Mouse (Mus musculus) layer of hippocampus, postnatal 10 days (tissue): ENCODE measurements around the gene Btbd9. TPM values are rescaled to one million over a fixed set of nuclear protein-coding genes. Genes with fewer than 3 reads are reported as not detected.

Experiments
- DNase-seq, 2 experiments: peaks; one replicate each; pipeline ENCODE4 v3.0.0; 2021; ENCODE audit warnings: low spot score in 2 of 2
- total RNA-seq, 2 experiments: library from RNA; stranded (reverse); gene quantifications; 2 replicates each; pipeline ENCODE4 v1.2.3; 2021

The Btbd9 gene
- total RNA-seq, 2 experiments from 2014 or later = 104 to 109 TPM

DNA sequence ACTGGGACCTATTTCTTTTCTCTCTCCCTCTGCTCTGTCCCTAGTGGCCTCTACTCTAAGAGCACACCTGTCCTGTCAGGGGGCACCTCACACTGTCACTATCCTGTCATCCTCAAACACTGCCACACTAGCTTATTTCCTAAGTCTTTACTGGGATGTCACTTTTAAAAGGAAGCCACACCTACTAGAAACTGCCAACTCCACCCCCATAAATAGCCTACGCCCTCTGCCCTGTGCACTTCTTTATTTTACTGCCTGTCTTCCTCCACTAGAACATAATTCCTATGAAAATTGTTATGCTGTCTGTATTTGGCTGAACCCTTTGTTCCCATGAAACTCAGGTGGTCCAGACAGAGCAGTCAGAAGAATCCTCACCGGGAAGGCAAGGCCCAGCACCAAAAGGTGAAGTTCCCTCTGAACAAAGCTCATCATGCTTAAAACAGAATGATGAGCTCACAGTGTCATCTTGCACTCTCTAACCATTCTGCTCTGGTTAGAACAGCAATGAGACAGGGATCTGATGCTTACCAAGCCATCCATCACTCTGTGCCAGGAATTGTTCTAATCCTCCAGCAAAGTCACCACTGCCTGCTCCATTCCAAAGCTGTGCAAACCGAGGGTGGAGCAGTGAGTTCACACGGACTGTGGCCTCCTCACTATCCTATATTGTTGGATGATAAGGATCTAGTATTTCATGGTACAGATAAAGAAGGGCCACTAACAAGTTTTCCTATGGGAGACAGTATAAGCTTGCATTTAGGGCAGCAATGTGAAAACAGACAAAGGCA, 91.0 kb downstream of the Btbd9 start:
- no peak for DNase-seq

DNA sequence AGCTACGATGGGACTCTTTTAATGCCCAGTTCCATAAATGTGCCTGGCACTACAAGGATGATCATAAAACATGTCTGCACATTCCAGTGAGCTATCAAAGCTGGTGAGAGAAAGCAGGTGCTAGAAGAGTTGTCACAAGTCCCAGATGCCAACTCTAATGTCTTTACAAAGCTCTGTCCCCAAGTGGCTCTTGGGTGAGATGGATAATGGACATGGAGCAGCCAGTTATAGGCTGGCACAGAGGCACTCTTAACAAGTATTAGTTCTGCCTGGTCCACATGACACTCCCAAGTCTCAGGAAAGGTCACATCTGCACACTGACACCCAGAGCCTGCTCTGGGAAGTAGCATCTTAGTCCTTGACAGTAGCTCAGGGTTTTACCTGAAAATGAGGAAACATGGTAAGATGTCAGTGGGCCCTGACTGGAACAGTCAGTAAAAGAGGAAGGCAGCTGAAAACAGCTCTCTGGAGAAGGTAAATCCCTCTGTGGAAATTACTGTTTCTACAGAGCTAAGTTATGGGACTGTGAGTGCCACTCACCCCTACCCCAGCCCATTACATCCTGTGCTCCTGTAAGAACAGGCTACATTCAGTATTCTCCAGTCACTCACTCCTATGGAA, 91.7 kb downstream of the Btbd9 start:
- no peak for DNase-seq

DNA sequence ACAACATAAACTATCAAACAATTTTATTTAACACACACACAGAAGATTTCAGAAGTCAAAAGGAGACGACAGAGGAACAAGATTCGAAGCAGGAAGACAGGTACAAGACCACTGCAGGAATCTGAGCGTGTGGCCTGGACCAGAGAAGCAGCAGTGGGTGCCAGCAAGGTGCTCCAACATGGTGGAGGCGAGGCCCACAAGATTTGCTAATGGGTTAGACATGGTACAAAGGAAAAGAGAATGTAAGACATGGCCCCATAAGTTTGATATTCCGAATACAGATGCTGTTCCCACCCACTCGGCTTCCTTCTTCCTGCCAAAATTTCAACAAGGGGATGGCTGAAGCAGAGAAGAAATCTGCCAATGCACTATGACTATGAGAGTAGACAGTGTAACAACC, 94.5 kb downstream of the Btbd9 start:
- no peak for DNase-seq

DNA sequence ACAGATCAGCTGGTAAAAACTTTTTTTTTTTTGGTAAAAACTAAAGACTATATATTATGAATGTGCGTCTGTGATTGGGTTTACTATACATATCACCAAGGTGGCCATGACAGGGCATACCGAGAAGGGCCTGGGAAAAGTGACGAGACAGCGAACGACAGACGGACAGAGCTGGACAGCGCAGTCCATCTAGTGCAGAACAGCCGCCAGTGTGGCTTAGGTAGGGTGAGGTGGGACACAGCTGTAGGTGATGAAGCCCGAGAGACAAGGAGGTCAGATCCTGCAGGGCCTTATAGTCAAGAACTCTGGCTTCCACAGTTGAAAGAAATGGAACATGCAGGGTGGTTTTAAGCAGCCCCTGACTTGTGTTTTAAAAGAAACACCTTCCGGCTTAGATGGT, 94.9 kb downstream of the Btbd9 start:
- no peak for DNase-seq

DNA sequence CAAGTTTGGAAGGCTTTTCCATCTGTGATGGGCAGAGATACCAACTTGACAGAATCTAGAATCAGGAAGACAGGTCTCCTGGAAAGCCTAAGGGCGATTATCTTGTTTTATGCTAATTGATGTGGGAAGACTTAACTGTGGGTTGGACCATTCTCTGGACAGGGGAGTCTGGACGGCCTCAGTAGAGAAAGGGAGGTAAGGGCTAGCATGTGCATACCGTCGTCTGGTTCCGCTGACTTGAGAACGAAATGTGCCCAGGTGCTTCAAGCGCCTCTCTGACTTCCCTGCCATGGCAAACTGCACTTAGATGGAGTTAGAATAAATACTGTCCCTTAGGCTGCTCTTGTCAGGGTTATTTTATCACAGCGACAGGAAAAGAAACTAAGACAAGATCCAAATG, 95.9 kb downstream of the Btbd9 start:
- DNase-seq = no peak

DNA sequence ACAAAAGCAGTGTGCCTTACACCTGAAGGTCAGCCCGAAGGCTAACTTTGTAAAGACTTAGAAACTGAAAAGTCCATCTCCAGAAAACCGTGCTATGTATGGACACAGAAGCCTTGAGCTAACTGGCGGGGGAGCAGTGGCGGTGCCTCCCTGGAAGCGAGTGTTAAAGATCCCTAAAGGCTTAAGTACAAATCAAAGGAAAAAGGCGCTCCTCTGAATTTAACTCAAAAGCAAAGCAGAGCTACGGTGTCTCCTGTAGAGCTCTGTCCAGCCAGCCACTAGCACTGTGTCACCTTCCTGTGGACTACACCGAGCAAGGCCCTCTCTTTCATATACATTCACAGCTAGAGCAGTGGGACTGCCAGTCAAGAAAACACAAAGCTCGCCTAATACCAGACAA, 98.1 kb downstream of the Btbd9 start:
- DNase-seq = no peak

DNA sequence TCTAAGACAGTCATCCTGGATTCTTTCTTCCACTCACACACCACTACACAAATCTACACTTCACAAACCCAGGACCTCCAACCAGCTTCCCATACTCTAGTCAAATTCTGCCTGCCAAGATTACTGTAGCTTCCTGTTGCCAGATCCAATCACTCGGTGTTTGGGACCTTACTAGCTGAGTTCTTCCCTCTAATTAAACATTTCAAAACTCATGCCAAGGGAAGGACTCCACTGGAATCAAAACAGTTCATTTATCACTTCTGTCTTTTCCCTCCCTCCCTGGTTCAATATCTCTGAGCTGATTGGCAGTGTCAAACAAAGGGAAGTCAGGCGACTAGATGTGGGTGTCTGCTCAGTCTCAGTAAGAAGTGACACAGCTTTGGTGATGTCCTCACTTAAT, 101.7 kb downstream of the Btbd9 start:
- no peak for DNase-seq

DNA sequence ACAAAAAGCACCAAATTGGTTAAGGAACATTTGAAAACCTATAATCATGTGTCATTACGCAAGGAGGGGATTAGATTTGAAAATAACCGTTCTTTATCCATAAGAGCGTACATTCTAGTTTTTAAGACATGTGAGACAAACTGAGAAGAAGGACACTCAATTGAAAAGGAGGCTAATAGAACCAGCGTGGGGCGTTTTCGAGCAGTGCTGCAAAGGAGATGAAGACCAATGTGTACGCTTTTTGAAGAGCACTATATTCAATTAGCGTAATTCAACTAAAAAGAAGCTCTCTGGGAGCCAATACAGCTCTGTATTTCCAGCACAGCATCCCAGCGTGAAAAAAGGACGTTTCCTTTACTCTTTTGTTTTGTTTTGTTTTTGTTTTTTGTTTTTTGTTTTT, 103.5 kb downstream of the Btbd9 start:
- no peak for DNase-seq

DNA sequence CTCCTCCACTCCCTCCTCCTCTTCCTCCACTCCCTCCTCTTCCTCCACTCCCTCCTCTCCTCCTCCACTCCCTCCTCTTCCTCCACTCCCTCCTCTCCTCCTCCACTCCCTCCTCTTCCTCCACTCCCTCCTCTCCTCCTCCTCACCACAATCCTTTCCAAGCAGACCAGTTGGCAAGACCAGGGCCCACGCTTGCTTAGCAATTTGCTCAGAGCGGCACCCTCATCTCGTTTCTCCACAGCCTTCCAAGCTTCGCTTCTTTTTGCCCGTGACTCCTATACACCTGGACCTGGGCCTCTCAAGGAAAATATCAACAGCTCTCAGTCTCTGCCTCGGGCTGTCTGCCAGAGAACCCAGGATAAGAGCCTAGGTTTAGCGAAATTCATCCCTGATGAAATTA, 104.8 kb downstream of the Btbd9 start:
- DNase-seq = no peak

DNA sequence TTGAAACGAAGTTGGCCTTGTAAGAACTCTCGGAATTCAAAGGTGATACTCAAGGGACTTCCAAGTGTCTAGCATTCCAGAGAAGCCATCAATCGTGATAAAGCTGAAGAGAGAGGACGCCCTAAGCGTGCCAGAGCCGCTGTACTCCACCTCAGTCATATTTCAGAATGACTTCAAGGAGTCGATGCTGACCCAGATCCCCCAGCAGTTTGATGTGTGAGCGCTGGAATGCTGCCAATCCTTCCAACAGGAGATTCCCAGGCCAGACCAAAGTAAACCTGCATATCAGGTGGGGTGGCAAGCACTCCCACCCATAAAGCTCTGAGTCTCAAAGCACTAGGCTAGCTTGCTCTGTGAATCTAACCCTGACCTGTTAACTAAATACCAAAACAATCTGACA, 105.5 kb downstream of the Btbd9 start:
- DNase-seq = no peak

DNA sequence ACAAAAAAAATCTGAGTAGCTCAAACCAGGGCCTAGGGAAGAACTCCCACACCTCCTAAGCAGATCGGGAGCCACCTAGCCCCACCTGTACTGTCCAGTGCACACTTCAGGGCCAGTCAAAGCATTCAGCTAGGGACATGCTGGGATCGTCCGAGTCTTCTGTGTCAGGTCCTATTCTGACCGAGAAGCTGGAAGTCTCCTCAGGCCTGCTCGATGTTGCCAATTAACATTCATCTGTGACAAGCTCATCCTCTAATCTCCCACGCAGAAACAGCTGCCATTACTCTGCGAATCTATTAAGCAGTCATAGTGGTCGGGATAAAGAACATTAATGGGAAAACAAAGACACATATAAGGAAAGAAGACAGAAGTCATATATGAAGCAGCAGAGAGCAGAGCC, 106.0 kb downstream of the Btbd9 start:
- DNase-seq = no peak

DNA sequence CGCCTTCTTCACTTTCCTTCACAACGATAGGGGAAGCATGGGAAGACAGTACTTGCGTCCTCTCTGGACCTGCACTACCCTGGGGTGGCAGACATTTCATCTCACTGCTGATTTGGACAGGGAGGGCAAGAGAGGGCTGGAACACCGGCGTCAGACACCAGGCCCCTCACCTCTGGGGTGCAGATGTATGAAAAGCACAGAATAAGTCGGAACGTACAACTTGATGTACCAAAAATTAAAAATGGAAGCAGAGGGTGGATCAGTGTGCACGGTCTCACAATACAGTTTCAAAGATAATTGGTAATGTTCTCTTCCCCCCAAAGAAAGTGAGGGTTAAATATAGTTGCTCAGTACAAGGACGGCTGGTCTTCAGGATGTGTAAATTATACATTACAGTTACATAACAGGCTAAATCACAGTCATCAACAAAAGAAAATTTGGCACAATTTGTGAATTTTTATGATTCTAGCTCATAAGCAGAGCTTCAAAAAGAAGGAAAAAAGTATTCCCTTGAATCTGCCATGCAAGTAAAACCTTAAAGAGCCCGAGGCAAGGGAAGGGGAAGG, 106.7 kb downstream of the Btbd9 start:
- DNase-seq = no peak

DNA sequence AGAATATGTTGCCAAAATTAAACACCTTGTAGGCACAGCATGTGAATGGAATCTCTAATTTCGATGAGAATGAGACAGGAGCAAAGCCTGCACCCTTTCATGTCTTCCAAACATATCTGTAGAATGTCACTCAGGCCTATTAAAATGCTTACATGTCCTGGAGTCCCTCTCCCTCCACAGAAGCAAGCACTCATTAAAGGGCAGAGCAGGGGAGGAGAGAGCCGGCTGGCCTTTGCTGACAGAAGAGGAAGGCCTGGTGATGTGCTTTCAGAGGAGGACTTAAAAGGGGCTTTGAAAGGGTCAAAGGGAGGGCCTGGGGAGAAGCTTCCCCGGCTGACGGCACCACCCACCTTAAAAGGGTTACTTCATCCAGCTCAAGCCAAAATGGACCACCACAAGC, 107.9 kb downstream of the Btbd9 start:
- DNase-seq = no peak

DNA sequence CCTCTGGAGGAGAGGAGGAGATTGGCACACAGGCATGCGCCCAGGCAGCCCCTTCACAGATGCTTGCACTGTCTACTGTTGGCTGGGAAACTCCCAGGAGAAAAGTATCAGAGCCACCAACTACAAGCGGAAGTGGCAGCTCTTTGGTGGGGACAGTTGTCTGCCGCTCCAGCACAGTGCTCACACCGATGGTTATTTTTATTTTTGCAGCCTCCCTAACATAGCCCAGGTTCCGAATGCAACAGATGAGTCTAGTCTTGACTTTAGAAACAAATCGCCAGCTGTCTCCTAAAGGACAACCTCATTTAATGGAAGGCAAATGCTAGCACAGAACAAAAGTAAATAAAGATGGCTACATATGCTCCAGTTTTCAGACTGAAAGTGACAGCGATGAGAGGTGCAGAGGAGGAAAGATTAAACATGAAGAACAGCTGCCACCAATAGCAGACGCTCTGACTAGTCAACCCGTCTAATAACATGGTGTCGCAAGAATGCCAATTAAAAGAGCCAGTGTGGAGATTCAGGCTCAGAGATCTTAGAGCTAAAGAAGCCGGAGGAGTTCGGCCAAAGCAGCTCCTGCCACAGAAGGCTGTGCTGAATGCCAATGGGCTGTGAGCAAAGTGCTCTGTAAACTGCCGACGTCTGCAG, 108.6 kb downstream of the Btbd9 start:
- DNase-seq = peak; percentile 59 to 67

DNA sequence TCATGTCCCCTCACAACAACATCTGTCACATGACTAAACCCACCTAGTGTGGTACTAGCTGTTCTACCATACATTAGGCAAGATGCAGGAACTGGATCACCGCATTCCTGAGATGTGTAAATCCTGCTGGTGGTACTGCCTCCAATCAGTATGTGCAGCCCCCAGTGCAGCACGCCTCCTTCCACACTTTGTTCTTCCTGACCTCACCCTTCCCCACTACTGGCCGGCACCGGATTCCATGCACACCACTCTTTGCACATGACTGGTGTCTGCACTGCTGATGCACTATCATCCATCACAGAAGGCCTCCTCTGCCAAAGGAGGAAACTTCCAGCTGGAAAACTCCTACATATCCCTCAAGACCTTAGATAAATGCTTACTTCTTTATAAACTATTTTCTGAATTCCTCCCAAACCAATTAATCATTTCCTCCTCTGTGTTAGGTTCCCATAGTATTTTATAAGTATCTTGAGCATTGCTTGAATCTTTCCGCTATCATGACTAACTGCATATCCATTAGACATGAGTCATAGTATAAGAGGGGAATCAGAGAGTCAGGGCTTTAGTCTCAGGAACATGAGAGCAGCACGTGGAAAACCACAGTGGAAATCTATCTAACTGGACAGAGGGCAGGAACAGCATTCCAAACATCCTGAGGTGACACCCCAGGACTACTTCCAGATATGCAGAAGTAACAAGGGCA, 111.1 kb downstream of the Btbd9 start:
- no peak for DNase-seq

DNA sequence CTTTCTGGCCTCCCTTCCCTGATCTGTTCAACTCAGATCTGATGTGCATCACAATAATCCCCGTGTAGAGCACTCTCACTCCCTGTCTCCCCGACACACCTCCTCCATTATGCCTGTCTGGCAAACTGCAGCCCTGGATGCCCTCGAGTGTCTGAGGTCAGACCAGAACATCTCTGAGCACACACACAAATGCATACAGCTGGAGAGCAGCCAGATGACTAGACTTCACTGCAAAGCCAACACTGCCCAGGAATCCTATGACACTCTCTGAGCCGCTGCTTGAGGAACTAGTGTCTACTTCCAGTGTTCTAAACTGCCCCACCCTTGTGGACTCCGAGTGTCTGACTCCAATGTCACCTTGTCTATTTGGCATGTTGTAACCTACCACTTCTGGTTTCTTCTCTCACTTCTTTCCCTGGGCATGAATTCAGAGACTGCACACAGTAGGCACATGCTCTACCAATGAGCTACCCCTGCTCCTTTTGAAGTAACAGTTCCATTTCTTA, 112.0 kb downstream of the Btbd9 start:
- no peak for DNase-seq

DNA sequence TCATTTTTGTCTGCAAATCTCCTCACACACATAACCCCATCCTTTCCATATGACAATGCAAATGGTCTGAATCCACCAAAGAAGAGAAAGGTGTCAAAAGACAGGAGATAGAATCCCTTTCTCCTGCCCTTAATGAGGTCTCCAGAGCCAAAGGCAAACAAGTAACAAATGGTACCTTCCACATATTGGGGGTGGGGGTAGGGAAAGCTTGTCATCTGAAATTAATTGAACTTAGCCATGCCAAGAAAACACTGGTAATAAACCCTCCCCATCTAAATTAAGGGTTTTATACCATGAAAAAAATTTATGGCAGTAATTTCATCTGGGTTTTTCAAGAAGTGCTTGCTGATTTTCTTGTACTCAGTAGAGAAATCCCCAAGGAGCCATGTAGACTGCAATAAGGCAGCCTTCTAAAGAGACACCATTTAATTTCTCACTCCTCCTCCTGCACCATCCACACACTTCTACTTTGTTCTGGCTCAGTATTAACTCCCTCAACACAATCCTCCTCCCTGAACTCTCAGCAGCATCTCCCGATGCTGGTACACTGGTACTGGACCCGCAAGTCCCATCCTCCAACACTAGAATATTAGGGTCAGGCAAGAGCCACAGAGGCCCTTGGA, 115.5 kb downstream of the Btbd9 start:
- no peak for DNase-seq

DNA sequence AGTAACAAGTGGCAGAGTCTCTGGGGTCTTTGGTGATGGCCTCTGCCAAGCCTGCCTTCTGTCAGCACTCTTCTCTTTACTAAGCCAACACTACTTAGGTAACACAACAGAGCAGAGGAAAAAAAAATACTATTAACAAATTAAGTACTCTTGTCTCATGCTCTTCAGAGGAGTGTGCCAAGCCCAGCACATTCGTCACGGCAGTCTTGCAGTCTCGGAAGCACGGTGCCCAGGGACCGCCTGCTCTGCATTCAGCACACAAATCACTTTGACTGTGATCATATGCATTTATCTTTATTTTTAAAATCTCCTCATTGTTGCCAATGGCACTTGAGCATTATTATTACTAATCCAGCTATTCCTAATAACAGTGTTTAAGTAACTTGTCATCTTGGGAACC, 116.6 kb downstream of the Btbd9 start:
- DNase-seq = no peak

DNA sequence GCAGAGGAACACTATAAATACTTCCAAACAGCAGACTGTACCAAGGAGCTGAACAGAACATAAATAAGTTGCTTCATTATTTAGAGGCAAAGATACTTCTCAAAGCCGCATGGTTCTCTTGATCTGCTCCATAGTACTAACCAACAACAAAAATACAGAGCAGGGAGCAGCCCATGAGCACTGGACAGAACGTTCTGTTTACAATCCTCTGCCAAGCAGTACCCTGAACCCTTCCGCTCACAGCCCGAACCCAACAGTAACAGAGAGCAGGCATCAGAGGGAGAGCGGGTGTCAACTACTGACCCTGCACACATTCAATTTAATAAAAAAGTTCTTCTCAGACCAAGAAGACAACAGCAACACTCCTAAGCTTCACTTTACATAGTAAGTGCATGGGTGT, 117.4 kb downstream of the Btbd9 start:
- DNase-seq = peak in 1 of 2 experiments; percentile 21

DNA sequence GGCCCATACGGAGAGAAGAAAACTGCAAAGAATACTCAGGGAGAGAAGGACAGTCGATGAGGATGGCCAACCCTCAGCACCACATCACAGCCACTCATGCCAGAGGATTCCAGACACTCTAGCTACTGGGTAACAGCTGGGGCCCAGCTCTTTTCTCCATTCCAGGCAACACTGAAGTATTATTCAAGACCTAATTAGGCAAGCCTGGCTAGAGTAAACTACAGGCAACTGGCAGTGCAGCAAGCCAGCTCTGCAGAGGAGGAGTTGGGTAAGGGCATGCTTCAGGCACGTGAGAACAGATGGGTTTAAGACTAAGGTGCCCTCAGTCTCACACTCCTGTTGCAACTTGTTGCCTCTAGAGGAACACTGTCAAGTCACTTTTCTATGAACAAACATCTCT, 118.0 kb downstream of the Btbd9 start:
- no peak for DNase-seq

DNA sequence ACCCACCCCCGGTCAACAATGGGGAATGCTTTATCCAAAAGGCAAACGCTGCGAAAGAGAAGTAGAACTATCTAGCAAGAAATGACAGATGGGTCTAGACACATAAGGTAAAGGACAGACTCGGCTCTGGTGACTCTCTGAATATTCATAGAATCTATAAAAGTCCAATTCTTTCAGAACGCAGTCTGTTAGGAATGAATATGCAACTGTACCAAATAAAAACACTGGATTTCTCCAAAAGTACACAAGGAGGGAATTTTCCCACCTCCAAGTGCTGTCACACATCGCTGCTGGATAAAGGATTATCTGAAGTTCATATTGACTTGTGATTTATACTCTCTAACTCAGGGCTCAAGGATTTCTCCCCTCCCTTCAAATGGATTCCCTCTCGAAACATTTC, 118.8 kb downstream of the Btbd9 start:
- no peak for DNase-seq
